Mouse (Mus musculus): ENCODE results near the gene Il20.

The Il20 gene

DNA sequence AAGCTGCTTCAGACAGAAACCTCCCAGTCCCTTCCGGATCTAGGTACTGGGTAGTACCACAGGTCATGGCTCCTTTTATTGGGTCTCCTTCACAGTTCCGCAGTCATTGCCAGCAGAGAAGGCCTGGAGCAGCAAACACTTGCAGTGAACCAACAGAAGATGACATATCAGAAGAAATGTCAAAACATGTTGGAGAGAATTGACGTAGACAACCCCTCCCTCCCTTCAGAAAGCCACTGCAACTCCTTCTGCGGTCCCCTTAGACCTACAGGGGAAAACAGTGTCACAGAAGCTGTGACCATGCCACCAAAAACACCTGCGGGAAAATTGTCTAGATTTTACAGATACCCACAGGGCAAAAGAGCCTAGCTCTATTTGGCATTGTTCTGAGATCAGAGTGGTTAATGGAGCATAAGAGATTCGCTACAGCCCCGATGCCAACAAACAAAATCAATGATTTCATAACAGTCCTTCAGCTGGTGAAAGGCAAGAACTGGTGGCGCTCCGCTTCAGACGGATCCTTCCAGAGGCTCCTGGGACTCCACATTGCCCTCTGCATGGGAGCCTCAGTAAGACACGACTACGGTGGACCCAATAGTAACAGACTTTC lies at the start of gene Il20:
Gene Il20 (minus strand): TSS at position 51 of the 610 bp plus-strand sequence.
- ATAC-seq (ENCODE audit: insufficient number of reproducible peaks, low FRiP score, low TSS enrichment), result no peak

DNA sequence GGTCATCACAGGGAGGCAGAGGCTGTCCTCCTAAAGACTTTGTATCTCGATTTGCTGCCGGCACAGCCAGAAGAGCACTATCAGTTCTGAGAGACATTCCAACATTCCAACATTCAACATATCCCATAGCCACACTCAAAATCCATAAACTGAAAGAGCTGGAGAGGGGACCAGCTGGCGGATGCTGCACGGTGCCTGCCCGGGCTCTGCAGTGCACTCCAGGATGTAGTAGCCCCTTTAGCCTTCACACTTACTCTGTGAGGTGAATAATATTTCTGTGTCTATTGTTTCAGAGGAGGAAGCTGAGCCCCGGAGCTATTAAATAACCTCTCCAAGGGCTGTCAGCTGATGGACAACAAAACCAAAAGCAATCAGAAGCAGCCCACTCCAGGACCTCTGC lies 35.7 kb upstream of the Il20 start:
- ATAC-seq (ENCODE audit: insufficient number of reproducible peaks, low FRiP score, low TSS enrichment), result no peak

DNA sequence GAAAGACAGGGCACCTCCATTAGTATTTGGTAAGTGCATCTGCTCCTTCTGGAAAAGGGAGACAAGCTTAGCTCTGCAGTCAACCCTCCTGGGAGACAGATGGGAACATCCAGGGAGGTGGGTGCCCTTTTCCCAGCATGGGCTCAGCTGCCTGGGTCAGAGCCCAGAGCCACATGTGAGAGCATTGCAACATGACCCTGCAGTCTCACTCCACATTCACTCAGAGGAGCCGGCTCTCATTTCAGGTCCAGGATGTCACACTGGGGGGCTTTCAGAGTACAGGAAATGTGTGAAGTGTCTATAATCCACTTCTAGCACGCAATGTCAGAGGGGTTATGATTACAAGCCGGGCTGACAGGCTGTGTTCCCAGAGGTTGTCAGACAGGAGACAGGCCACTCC lies 30.6 kb upstream of the Il20 start:
- ATAC-seq (ENCODE audit: insufficient number of reproducible peaks, low FRiP score, low TSS enrichment), result no peak

DNA sequence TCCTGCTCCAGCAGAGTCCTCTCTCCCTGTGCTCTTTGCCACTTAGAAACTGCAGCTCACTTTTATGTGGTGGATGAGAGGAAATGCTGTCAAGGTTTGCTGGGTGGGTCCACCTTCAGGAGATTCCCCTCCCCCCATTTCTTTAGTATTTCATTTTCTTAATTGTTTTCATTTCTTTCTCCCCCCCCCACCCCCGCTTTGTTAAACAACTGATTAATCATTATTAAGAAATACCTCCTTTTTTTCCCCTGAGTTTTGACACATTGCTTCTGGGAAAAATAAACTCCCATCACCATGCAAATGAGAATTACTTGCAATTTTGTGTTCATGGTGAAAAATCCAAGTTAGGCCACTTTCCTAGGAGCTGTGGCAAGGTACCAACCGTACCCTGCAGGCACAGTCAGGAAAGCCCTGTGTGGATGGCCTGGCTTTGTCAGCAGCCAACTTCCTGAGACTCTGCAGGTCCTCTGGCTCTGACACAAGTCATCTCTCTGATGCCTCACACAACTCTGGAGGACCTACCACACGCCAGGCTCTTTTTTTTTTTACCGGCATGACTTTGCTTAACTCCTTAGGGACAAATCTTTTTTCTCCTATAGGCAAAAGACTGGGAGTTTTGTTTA lies 28.9 kb upstream of the Il20 start, which contains the start of gene Il19:
Gene Il19 (minus strand): TSS at position 51 of the 623 bp plus-strand sequence.
- peak; percentile 86 for ATAC-seq (ENCODE audit: insufficient number of reproducible peaks, low FRiP score, low TSS enrichment)

DNA sequence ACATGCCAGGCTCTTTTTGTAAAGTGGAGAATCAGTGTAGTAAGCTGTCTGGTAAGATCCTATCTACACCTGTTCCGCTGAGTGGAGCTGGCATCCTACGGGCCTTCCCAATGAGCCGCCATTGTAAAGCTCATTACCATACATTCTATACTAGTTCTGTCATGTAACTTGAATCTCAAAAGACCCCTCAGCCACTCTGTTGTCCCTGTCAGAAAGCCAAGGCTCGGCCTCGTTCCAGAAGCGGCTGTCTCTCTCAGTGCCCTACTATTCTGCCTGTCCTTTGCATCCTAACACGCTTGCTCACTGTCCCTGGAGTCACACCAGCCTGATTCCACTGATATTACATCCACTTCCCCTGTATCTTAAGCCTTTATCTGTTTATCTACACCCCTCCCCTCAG lies 26.9 kb upstream of the Il20 start:
- no peak for ATAC-seq (ENCODE audit: insufficient number of reproducible peaks, low FRiP score, low TSS enrichment)

DNA sequence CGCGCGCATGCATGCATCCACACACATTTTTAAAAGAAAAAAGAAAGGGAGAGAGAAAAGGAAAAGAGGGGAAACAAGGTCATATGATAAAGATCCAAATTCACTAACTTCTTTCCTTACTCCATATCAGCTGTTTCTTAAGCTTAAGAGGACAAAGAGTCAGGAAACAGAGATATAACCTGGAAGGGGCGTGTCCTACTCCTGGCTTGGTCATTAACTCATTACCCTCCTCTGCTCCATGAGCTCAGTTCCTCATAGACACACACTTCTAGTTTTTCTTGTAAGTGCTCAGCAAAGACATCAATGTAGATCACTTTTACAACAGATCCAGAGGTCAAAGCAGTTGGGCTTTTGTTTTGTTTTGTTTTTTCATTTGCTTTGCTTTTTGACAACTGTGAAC lies 25.9 kb upstream of the Il20 start:
- ATAC-seq (ENCODE audit: insufficient number of reproducible peaks, low FRiP score, low TSS enrichment), result no peak

DNA sequence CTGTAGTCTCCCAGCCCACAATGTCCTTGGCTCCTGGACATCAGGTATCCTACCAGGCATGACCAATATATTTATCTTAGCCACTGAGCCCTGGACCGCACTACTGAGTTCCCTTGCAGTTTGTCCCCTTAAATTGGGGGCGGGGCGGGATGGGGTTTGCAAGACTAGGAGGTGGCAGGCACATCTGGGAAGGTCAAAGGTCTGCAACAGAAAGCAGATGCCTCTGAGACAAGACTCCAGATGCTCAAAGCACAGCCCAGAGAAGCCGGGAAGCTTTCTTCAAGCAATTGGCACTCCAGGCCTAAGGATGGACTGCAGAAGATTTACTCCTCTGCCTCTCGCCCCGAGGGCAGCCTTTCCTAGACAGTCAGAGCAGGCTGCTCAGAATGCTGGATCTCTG lies 25.1 kb upstream of the Il20 start:
- ATAC-seq (ENCODE audit: insufficient number of reproducible peaks, low FRiP score, low TSS enrichment), result no peak

DNA sequence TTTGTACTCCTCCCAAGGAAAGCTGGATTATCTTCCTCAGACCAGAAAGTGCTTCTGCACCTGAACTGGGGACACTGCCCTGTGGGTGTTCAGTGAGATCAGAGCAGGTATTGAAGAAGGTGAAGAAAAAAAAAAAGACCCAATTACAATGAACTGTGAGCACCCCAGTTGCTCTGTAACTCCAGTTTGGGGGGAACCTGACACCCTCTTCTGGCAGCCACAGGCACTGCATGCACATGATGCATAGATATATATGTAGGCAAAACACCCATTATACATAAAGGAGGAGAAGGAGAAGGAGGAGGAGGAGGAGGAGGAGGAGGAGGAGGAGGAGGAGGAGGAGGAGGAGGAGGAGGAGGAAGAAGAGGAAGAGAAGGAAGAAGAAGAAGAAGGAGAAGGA lies 15.2 kb upstream of the Il20 start:
- no peak for ATAC-seq (ENCODE audit: insufficient number of reproducible peaks, low FRiP score, low TSS enrichment)

DNA sequence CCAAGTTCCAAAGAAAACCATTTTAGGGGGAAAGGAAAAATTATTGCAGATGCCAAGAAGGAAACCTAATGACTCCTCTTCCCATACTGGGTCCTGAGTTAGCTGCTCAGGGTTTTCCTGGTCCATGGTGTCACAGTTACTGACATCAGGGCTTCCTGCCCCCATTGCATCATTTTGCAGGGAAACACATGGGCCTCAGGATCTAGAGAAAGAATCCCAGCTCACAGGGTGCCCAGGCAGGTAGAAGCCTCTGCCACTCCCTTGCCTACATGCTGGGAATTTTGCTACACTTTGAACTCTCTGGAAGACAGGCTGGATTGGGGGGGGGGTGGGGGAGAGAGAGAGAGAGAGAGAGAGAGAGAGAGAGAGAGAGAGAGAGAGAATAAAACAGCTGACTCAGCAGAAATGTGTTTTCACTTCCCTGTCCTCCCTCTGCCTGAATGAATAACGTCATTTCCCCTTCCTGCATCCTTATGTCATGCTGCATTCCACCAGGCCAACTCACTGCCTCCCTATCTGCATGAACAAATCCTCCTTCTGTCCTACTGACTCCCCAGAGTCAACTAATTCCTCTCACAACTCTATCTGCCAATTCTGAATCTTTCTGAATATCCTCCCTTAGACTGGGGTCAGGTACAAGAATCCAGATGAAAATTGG lies 7.2 kb upstream of the Il20 start:
- no peak for ATAC-seq (ENCODE audit: insufficient number of reproducible peaks, low FRiP score, low TSS enrichment)

DNA sequence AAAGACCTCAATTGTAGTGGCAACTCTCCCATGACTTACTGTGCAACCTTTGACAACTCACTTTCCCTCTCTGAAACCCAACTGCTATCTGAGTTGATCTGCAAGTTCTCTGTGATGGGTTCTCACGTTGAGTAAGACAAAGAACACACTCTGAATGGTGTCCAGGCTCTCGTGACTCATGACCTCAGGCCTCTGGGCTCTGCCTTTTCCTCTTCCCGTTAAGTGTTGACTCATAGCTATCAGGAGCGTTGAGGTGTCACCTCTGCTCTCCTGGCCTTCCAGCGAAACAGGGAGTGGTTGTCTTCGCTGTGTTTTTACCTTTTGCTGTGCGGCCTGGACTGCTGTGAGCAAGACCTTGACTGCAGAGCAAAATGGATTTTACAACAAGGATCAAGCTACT lies 8.7 kb downstream of the Il20 start:
- ATAC-seq (ENCODE audit: insufficient number of reproducible peaks, low FRiP score, low TSS enrichment), result no peak

DNA sequence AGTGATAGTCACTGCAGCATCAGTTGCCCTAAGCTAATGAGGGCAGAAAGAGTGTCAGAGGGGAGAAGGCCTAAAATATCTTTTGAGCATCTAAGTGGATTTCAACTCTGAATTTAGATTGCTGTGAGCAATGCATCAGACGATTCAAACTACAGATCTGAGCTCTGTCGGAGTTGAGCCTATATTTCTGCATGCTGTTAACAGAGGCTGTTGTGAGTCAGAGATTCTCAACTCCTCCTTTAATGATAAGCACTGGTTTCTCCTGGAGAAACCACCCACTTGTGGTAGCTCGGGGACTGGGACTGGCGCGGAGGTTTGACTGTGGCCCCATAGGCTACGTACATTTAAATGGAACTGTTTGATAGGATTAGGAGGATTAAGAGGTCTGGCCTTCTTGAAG lies 16.8 kb downstream of the Il20 start:
- ATAC-seq (ENCODE audit: insufficient number of reproducible peaks, low FRiP score, low TSS enrichment), result no peak

DNA sequence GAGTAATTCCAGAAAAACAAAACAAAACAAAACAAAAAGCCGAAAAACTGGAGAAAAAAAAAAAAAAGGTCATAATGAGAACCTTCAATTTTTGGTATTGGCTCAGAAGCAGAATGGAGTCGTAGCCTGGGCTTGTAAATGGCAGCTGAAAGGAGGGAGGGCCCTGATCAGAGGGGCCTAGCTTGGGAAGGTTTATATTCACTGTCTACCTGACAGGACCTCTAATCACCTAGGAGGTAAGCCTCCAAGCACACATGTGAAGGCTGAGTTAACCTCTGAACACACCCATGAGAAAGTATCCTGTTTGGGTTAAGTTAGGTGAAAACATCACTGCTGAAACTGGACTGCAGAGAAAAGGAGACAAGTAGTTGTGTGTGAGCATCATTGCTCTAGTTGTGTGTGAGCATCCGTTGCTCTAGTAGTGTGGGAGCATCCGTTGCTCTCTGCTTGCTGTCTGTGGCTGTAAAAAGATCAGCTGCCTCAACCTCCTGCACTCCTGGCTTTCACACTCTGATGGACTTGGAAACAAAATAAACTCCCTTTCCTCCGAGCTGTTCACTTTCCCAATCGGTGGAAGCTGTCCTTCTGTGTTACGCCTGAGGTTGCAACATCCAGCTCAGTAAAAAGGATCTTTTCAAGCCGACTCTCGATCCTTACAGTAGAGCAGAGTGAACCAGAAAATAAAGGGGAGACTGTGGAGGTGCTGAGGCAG lies 17.8 kb downstream of the Il20 start:
- ATAC-seq (ENCODE audit: insufficient number of reproducible peaks, low FRiP score, low TSS enrichment), result no peak

DNA sequence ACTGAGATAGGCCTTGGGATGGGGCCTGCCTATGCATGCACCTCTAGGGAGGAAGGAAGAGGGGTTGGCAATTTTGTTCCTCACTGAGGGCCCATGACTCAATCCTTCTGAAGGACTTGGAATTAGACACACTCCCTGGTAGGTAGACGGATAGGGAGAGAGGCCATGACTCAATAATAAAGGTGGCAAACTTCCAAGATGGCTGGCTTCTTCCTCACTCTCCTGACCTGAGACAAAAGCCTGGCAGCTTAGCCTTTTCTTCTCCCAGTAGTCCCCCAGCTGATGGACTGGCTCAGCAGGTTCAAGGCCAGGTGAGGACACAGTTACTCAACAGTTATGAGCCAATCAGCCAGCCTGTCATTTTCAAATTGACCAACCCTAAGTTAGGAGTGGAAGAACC lies 18.8 kb downstream of the Il20 start:
- no peak for ATAC-seq (ENCODE audit: insufficient number of reproducible peaks, low FRiP score, low TSS enrichment)

DNA sequence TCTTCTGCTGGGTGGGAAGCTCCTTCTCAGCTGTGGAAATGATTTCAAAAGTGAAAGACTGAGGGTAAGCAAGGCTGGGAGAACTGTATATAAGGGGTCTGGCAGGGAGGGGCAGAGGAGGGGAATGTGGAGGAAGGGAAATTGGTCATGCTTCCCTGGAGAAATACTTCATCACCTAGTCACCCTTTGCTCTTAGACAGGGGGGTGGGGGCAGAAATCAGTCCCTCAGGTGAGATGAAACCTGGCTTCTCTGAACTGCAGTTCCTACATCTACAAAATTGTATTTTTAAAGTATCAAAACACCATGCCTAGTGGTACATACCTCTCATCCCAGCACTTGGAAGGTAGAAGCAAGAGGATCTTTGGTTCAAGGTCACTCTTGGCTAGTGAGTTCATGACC lies 23.9 kb downstream of the Il20 start, which contains the start of gene Il24:
Gene Il24 (minus strand): TSS at position 101 of the 400 bp plus-strand sequence.
- ATAC-seq (ENCODE audit: insufficient number of reproducible peaks, low FRiP score, low TSS enrichment), result no peak

DNA sequence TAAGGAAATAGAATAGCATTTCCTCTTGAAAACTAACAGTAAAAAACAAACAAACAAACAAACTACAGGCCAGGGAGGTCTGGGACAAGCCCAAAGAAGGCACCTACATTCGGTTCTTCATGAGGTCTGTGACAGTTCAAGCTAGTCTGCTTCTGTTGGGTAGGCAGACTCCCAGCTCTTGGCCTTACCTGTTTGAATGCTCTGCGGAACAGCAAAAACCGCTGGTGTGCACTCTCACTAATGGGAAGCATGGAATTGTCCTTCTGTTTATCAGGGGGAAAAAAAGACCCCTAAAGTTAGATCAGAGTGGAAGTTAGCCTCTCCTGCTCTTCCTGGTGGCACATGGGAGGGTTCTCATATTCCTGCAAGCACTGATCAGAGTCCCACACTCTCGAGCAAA lies 28.1 kb downstream of the Il20 start:
- no peak for ATAC-seq (ENCODE audit: insufficient number of reproducible peaks, low FRiP score, low TSS enrichment)

DNA sequence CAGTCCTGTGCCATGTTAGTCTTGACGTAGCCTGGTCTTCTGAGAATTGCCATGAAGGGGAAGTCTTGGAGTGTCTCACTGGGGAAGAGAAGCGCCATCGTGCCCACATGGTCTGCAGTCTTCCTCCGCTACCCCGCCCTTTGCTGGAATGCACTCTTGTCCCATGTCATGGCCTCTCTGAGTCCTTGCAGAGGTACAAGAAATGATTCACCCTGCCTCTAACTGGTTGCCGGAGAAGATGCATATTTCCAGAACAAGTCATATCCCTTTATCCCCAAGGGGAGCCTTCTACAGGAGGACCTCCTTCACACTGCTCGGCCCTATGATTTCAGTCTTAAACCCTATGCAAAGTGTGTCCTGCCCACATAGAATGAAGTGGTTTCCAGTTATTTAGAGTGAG lies 31.3 kb downstream of the Il20 start:
- ATAC-seq (ENCODE audit: insufficient number of reproducible peaks, low FRiP score, low TSS enrichment), result no peak

DNA sequence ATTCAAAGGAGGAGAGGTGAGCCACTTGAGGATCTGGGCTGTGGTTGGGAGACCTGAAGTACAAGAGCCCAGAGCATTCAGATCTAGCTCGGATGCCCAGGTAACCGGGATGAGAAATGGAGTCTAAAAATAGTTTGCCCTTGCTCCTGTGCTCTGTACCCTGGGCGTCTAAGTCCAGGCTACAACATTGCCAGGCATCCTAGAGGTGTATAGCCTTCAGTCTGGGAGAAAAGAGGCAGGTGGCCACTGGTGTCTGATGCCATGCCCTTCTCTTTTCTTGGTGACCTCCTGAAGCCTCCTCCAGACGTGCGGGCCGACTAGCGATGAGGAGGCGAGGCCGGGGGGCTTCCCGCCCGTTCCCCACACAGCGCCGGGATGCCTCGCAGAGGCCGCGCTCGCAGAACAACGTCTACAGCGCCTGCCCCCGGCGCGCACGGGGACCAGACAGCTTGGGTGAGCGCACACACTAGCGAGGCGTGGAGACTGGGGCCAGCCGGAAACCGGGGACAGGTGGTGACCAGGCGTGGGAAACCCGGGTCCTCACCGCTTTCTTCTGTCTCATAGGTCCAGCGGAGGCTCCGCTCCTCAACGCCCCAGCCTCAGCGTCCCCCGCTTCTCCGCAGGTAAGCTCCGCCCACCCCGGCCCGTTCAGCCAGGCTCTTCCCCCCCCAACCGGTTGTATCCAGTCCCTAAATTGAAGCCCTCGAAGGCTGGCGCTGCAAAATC lies 33.2 kb downstream of the Il20 start:
- ATAC-seq (ENCODE audit: insufficient number of reproducible peaks, low FRiP score, low TSS enrichment), result peak; percentile 23; the same call in 1 of the 2 replicates

DNA sequence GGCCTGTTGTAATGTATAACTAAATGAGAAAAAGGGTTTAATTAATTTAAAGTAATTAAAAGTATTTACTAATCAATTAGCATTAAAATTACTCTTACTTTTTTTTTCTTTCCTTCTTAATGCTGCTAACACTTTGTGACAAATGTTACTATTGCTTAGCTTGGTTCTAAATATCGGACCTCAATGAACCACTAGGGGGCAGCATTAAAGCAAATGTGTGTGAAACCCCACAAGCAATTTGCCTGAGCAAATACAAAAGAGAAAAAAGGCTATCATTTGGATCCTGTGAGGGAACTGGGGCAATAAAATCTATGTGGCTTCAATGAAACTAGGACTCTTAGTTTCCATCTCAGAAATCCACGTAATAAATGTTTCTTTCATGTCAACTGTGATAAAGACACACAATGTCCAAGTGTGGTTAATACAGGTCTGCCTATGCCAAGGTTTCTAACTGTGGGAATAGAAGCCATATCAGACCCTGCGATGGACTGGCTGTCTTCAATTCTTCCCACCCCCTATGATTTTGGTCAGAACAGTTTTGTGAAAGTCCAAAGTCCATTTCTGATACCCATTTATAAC lies 34.2 kb downstream of the Il20 start:
- ATAC-seq (ENCODE audit: insufficient number of reproducible peaks, low FRiP score, low TSS enrichment), result no peak

DNA sequence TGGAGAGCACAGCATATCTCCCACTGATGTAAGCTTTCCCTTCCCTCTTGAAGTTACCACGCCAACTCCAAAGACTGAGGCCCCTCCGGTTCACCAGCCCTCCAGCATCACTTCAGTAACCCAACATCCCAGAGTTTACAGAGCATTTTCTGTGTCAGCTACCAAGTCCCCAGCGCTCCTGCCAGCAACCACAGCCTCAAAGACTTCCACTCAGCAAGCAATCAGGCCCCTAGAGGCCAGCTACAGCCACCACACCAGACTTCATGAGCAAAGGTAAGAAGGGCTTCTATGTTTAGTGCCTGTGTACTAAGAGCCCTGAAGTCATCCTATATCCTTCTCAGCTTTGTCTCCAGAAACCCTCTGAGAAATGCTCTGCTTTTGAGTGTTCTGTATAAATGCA lies 35.3 kb downstream of the Il20 start:
- ATAC-seq (ENCODE audit: insufficient number of reproducible peaks, low FRiP score, low TSS enrichment), result no peak

DNA sequence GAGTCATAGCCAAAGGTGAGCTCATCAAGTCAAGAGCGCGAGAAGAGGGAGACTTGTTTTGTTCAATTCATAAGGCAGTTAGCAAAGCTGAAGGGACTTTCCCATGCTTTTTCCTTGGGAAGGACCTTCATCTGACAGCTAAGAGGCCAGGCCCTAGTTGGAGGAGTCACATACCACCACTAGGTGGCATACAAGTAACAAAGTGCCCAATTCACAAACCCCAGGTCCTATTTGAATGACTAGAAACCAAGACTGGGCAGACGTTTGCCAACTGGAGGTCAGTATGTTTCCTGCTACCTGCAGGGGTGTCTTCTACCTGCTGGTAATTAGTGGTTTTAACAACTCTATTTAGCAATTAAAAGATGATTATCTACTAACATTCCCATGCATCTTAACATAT lies 36.1 kb downstream of the Il20 start:
- peak; percentile 61; the same call in 1 of the 2 replicates for ATAC-seq (ENCODE audit: insufficient number of reproducible peaks, low FRiP score, low TSS enrichment)

Data from cerebellum, adult (tissue).